Mouse (Mus musculus): Measurements from ENCODE around the gene Ethe1.

GRCm38 (mm10) chr7:24653681-24654080 is 66.3 kb downstream of the Ethe1 start:
- peak; percentile 97 for TF ChIP-seq CTCF (IDR thresholded peaks at IDR 0.05; ENCODE audit: low read depth, low read length)
- no peak for TF ChIP-seq POLR2A (IDR thresholded peaks at IDR 0.05; ENCODE audit: extremely low read depth, insufficient read depth, low read length)

Measured in liver, adult 2 months (tissue).